Mouse (Mus musculus): ENCODE measurements around the gene Tctn3. TPM values are rescaled to one million over a fixed set of nuclear protein-coding genes. Genes with fewer than 3 reads are reported as not detected.

The Tctn3 gene
- polyA plus RNA-seq, 1 experiment from 2014 or later: 13.2 TPM

- no peak overlapping the region for H3K4me2 ChIP-seq
- peaks cover 44% of the 10 kb centered on the region for H3K36me3 ChIP-seq
- 91% methylated on average over 14 of the region's 14 CpGs for WGBS
- no peak for ATAC-seq (ENCODE audit: low FRiP score, low read depth)
- no peaks in the 10 kb centered on the region for H3K27me3 ChIP-seq
- no peaks in the 10 kb centered on the region for H3K9me3 ChIP-seq
- no peak overlapping the region for H3K27ac ChIP-seq (replicated peaks)
- H3K4me1 ChIP-seq (replicated peaks): no peaks in the 10 kb centered on the region
- H3K9ac ChIP-seq: no peak overlapping the region
- H3K4me3 ChIP-seq: no peak overlapping the region
Observed at GRCm38 (mm10) chr19:40553014-40553789, 58.8 kb downstream of the Tctn3 start.

- H3K4me3 ChIP-seq: no peak overlapping the region
- no peaks in the 10 kb centered on the region for H3K9me3 ChIP-seq
- no peaks in the 10 kb centered on the region for H3K27me3 ChIP-seq
- no peak for ATAC-seq (ENCODE audit: low FRiP score, low read depth)
- H3K9ac ChIP-seq: no peak overlapping the region
- H3K36me3 ChIP-seq: peaks cover 23% of the 10 kb centered on the region
- no peak overlapping the region for H3K27ac ChIP-seq (replicated peaks)
- H3K4me1 ChIP-seq (replicated peaks): no peaks in the 10 kb centered on the region
- 67% methylated on average over 6 of the region's 6 CpGs for WGBS
- no peak overlapping the region for H3K4me2 ChIP-seq
Observed at GRCm38 (mm10) chr19:40549516-40550135, 62.4 kb downstream of the Tctn3 start.

- Histone ChIP-seq H3K27ac (replicated peaks) (no peak overlapping the region), H3K4me2 (no peak overlapping the region), H3K9ac (no peak overlapping the region), H3K27me3 (no peaks in the 10 kb centered on the region), H3K36me3 (peaks cover 19% of the 10 kb centered on the region), H3K4me3 (no peak overlapping the region), H3K4me1 (replicated peaks) (no peaks in the 10 kb centered on the region), H3K9me3 (no peaks in the 10 kb centered on the region)
- WGBS: 27% methylated on average over 5 of the region's 5 CpGs
- no peak for ATAC-seq (ENCODE audit: low FRiP score, low read depth)
Observed at GRCm38 (mm10) chr19:40548796-40549515, 63.1 kb downstream of the Tctn3 start.

DNA sequence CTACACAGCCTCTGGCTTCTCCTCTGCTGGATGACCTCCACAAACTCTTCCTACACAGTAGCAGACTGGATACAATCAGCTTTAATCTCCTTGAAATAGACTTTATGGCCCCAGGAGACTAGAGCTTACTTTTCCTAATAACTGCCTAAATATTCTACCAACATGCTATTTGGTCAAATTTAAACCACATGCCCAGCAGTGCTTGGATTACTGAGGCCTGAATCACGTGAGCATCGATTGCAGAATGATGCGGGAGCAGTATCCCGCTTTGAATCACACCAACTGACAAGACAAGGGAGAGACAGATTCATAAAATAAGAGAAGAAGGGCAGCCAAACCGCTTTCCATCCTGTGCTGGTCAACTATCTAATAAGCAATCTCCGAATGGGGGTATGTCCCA lies 63.6 kb downstream of the Tctn3 start:
- Histone ChIP-seq H3K36me3 (peaks cover 14% of the 10 kb centered on the region), H3K4me1 (replicated peaks) (no peaks in the 10 kb centered on the region), H3K9ac (no peak overlapping the region), H3K27ac (replicated peaks) (no peak overlapping the region), H3K4me3 (no peak overlapping the region), H3K4me2 (no peak overlapping the region), H3K27me3 (no peaks in the 10 kb centered on the region), H3K9me3 (no peaks in the 10 kb centered on the region)
- no peak for ATAC-seq (ENCODE audit: low FRiP score, low read depth)
- WGBS: 77% methylated on average over 6 of the region's 6 CpGs

Other genes starting within 250 kb of the Tctn3 start
- gene Sorbs1, start 98.5 kb downstream of the Tctn3 start, polyA plus RNA-seq (2015; fragmentation: Nextera tagmentation; extraction: Ambion mirVana): 87.5 and 92.0 TPM in 2 replicates
- gene Aldh18a1, start 23.8 kb downstream of the Tctn3 start, polyA plus RNA-seq (2015; fragmentation: Nextera tagmentation; extraction: Ambion mirVana): 51.4 and 53.9 TPM in 2 replicates
- 9.0 and 9.1 TPM in 2 replicates for gene Entpd1, start 133 bp upstream of the Tctn3 start, polyA plus RNA-seq (2015; fragmentation: Nextera tagmentation; extraction: Ambion mirVana)
- gene Cc2d2b, start 136.5 kb upstream of the Tctn3 start, polyA plus RNA-seq (2015; fragmentation: Nextera tagmentation; extraction: Ambion mirVana): 0.07 and 0.18 TPM in 2 replicates
- 18.1 and 18.4 TPM in 2 replicates for gene Ccnj, start 219.0 kb upstream of the Tctn3 start, polyA plus RNA-seq (2015; fragmentation: Nextera tagmentation; extraction: Ambion mirVana)

Data from hindbrain, embryonic 15.5 days (tissue).